Mouse (Mus musculus) forebrain, embryonic 11.5 days (tissue): ENCODE results near the gene Sirpa. TPM values are rescaled to one million over a fixed set of nuclear protein-coding genes. Genes with fewer than 3 reads are reported as not detected.

Source experiments
- ATAC-seq: fragments of 200-750 bp; cut with Nextera tagmentation; replicated peaks from 2 replicates; pipeline ENCODE4 v1.8.0; 2017; ENCODE audit warnings: moderate TSS enrichment; ENCODE audit not compliant: low FRiP score
- DNase-seq: peaks from one replicate; pipeline ENCODE4 v3.0.0-alpha.2; 2017; ENCODE audit warnings: low spot score
- H3K27ac ChIP-seq: fragments of 300-500 bp; sonication (generic); 2 replicates; pipeline ENCODE4 v1.5.1; 2014; ENCODE audit warnings: low read depth, low read length
- H3K27me3 ChIP-seq: fragments of 300-500 bp; sonication (generic); 2 replicates; pipeline ENCODE4 v1.6.1; 2014; ENCODE audit warnings: mild to moderate bottlenecking, low read length, mixed read lengths; ENCODE audit not compliant: control insufficient read depth, insufficient read depth
- H3K36me3 ChIP-seq: fragments of 300-500 bp; sonication (generic); 2 replicates; pipeline ENCODE4 v1.6.1; 2014; ENCODE audit warnings: mild to moderate bottlenecking, low read length, moderate library complexity, mixed read lengths; ENCODE audit not compliant: control insufficient read depth, insufficient read depth
- H3K4me1 ChIP-seq: fragments of 300-500 bp; sonication (generic); replicated peaks from 2 replicates; pipeline ENCODE4 v1.6.1; 2014; ENCODE audit warnings: low read length, mixed read lengths; ENCODE audit not compliant: control insufficient read depth, insufficient read depth
- H3K4me2 ChIP-seq: fragments of 300-500 bp; sonication (generic); 2 replicates; pipeline ENCODE4 v1.6.1; 2014; ENCODE audit warnings: low read depth, mild to moderate bottlenecking, low read length, moderate library complexity, mixed read lengths; ENCODE audit not compliant: severe bottlenecking
- H3K4me3 ChIP-seq: fragments of 300-500 bp; sonication (generic); 2 replicates; pipeline ENCODE4 v1.5.1; 2014; ENCODE audit warnings: low read depth, low read length
- H3K9ac ChIP-seq: fragments of 300-500 bp; sonication (generic); 2 replicates; pipeline ENCODE4 v1.6.1; 2014; ENCODE audit warnings: low read length
- H3K9me3 ChIP-seq: fragments of 300-500 bp; sonication (generic); 2 replicates; pipeline ENCODE4 v1.6.1; 2016; ENCODE audit warnings: low read length, mixed read lengths; ENCODE audit not compliant: control insufficient read depth
- WGBS: fragments of 180-500 bp; shearing (Covaris S2); extraction: QIAGEN DNeasy Blood & Tissue Kit; methylation state at CpG from one replicate; pipeline ENCODE4 v1.1.7; 2014; 5-methylcytosine and 5-hydroxymethylcytosine counted together
- polyA plus RNA-seq: library from polyadenylated mRNA; unstranded; fragments of >200 nt; fragmentation: Nextera tagmentation; extraction: Ambion mirVana; gene quantifications from 2 replicates; pipeline ENCODE4 v1.2.1, GENCODE M21; 2014

The Sirpa gene
- polyA plus RNA-seq, 1 experiment from 2014 or later, result 18.7 TPM

GRCm38 (mm10) chr2:129628456-129629185 lies 36.0 kb downstream of the Sirpa start:
- DNase-seq, result no peak
- Histone ChIP-seq H3K4me1 (0 out of 2 replicates have a peak, but pooled peaks cover 2% of the 10 kb centered on the region), H3K27ac (no peak overlapping the region), H3K36me3 (no peaks in the 10 kb centered on the region; the same call in 1 of the 2 replicates), H3K9me3 (no peaks in the 10 kb centered on the region), H3K9ac (no peak overlapping the region), H3K27me3 (no peaks in the 10 kb centered on the region), H3K4me2 (no peak overlapping the region), H3K4me3 (no peak overlapping the region)
- 94% methylated on average over 6 of the region's 6 CpGs for WGBS
- ATAC-seq, result no peak

- Histone ChIP-seq H3K27ac (no peak overlapping the region), H3K4me3 (no peak overlapping the region), H3K36me3 (no peaks in the 10 kb centered on the region; the same call in 1 of the 2 replicates), H3K9ac (no peak overlapping the region), H3K9me3 (no peaks in the 10 kb centered on the region), H3K27me3 (no peaks in the 10 kb centered on the region), H3K4me2 (no peak overlapping the region), H3K4me1 (no peaks in the 10 kb centered on the region)
- 94% methylated on average over 15 of the region's 15 CpGs for WGBS
- ATAC-seq (no peak), DNase-seq (no peak)
These were observed 37.3 kb downstream of the Sirpa start for GRCm38 (mm10) chr2:129629786-129630531.

GRCm38 (mm10) chr2:129630532-129630886 lies 37.9 kb downstream of the Sirpa start:
- no peak for ATAC-seq
- 93% methylated on average over 3 of the region's 3 CpGs for WGBS
- Histone ChIP-seq H3K4me1 (no peaks in the 10 kb centered on the region), H3K27me3 (no peaks in the 10 kb centered on the region), H3K9me3 (no peaks in the 10 kb centered on the region), H3K4me3 (no peak overlapping the region), H3K27ac (no peak overlapping the region), H3K9ac (no peak overlapping the region), H3K4me2 (no peak overlapping the region), H3K36me3 (no peaks in the 10 kb centered on the region; the same call in 1 of the 2 replicates)
- no peak for DNase-seq

GRCm38 (mm10) chr2:129630978-129631660 lies 38.5 kb downstream of the Sirpa start:
- H3K9me3 ChIP-seq, result no peaks in the 10 kb centered on the region
- H3K36me3 ChIP-seq, result no peaks in the 10 kb centered on the region; the same call in 1 of the 2 replicates
- H3K27ac ChIP-seq, result no peak overlapping the region
- H3K4me3 ChIP-seq, result no peak overlapping the region
- DNase-seq, result no peak
- WGBS, result 92% methylated on average over 7 of the region's 7 CpGs
- no peak overlapping the region for H3K9ac ChIP-seq
- H3K4me2 ChIP-seq, result no peak overlapping the region
- H3K4me1 ChIP-seq, result no peaks in the 10 kb centered on the region
- no peak for ATAC-seq
- no peaks in the 10 kb centered on the region for H3K27me3 ChIP-seq

- ATAC-seq (no peak), DNase-seq (no peak)
- H3K36me3 ChIP-seq, result no peaks in the 10 kb centered on the region; the same call in 1 of the 2 replicates
- WGBS, result 85% methylated on average over 7 of the region's 7 CpGs
- no peaks in the 10 kb centered on the region for H3K27me3 ChIP-seq
- H3K9me3 ChIP-seq, result no peaks in the 10 kb centered on the region
- no peak overlapping the region for H3K27ac ChIP-seq
- H3K4me2 ChIP-seq, result no peak overlapping the region
- H3K4me3 ChIP-seq, result no peak overlapping the region
- no peaks in the 10 kb centered on the region for H3K4me1 ChIP-seq
- no peak overlapping the region for H3K9ac ChIP-seq
These were observed 39.7 kb downstream of the Sirpa start for GRCm38 (mm10) chr2:129632324-129632723.

GRCm38 (mm10) chr2:129633077-129633732 lies 40.6 kb downstream of the Sirpa start:
- H3K4me2 ChIP-seq, result no peak overlapping the region
- H3K27ac ChIP-seq, result no peak overlapping the region
- no peak overlapping the region for H3K9ac ChIP-seq
- WGBS, result 80% methylated on average over 9 of the region's 9 CpGs
- DNase-seq, result no peak
- H3K36me3 ChIP-seq, result no peaks in the 10 kb centered on the region; the same call in 1 of the 2 replicates
- H3K27me3 ChIP-seq, result no peaks in the 10 kb centered on the region
- H3K4me3 ChIP-seq, result no peak overlapping the region
- no peaks in the 10 kb centered on the region for H3K9me3 ChIP-seq
- H3K4me1 ChIP-seq, result no peaks in the 10 kb centered on the region
- ATAC-seq, result no peak

GRCm38 (mm10) chr2:129633982-129634381 lies 41.3 kb downstream of the Sirpa start:
- WGBS, result 90% methylated on average over 3 of the region's 3 CpGs
- H3K4me3 ChIP-seq, result no peak overlapping the region
- H3K36me3 ChIP-seq, result no peaks in the 10 kb centered on the region; the same call in 1 of the 2 replicates
- DNase-seq (no peak), ATAC-seq (no peak)
- no peaks in the 10 kb centered on the region for H3K9me3 ChIP-seq
- no peak overlapping the region for H3K4me2 ChIP-seq
- H3K27me3 ChIP-seq, result no peaks in the 10 kb centered on the region
- no peak overlapping the region for H3K27ac ChIP-seq
- no peaks in the 10 kb centered on the region for H3K4me1 ChIP-seq
- H3K9ac ChIP-seq, result no peak overlapping the region

- Histone ChIP-seq H3K27ac (no peak overlapping the region), H3K9ac (no peak overlapping the region), H3K4me1 (no peaks in the 10 kb centered on the region; the same call in 1 of the 2 replicates), H3K4me2 (no peak overlapping the region), H3K9me3 (no peaks in the 10 kb centered on the region), H3K36me3 (no peaks in the 10 kb centered on the region), H3K4me3 (no peak overlapping the region), H3K27me3 (no peaks in the 10 kb centered on the region)
- DNase-seq, result no peak
- WGBS, result 80% methylated on average over 4 of the region's 4 CpGs
- ATAC-seq, result no peak
These were observed 60.0 kb downstream of the Sirpa start for GRCm38 (mm10) chr2:129652616-129653015.
